Mouse (Mus musculus) ES-E14 (cell line): Measurements from ENCODE around the gene Trpv1. TPM values are rescaled to one million over a fixed set of nuclear protein-coding genes. Genes with fewer than 3 reads are reported as not detected.

Experiments used
- DNase-seq: peaks from one replicate; pipeline ENCODE4 v3.0.0-alpha.2; 2013; ENCODE audit warnings: low read depth, low spot score
- H3K27ac ChIP-seq: 2 replicates; pipeline ENCODE4 v1.5.1; 2012; ENCODE audit warnings: low read depth, mild to moderate bottlenecking, low read length, moderate library complexity, mixed read lengths; ENCODE audit not compliant: poor library complexity, insufficient read depth, severe bottlenecking
- H3K36me3 ChIP-seq: 2 replicates; pipeline ENCODE4 v1.6.1; 2012; ENCODE audit warnings: mild to moderate bottlenecking, low read length, moderate library complexity, mixed read lengths; ENCODE audit not compliant: control insufficient read depth, poor library complexity, insufficient read depth, severe bottlenecking
- H3K4me1 ChIP-seq, 2 experiments: fragments of 150-350 bp in 1 of 2; sonication (generic) in 1 of 2; 2 replicates each; pipeline ENCODE4 v1.6.1; 2012; ENCODE audit warnings: low read length in 2 of 2, mild to moderate bottlenecking in 1 of 2, mixed read lengths in 1 of 2; ENCODE audit not compliant: control insufficient read depth in 2 of 2, insufficient read depth in 2 of 2, poor library complexity in 1 of 2
- H3K4me3 ChIP-seq, 2 experiments: fragments of 150-350 bp in 1 of 2; sonication (generic) in 1 of 2; 2 replicates each; pipeline ENCODE4 v1.5.1; 2012; ENCODE audit warnings: low read length in 2 of 2, low read depth in 1 of 2, mild to moderate bottlenecking in 1 of 2, mixed read lengths in 1 of 2; ENCODE audit not compliant: insufficient read depth in 1 of 2, poor library complexity in 1 of 2, severe bottlenecking in 1 of 2
- H3K9ac ChIP-seq: 2 replicates; pipeline ENCODE4 v1.6.1; 2012; ENCODE audit warnings: low read depth, mild to moderate bottlenecking, low read length, mixed read lengths; ENCODE audit not compliant: poor library complexity, insufficient read depth, severe bottlenecking
- H3K9me3 ChIP-seq: fragments of 150-350 bp; sonication (generic); 2 replicates; pipeline ENCODE4 v1.6.1; 2012; ENCODE audit warnings: low read depth, mild to moderate bottlenecking, low read length; ENCODE audit not compliant: control insufficient read depth, insufficient read depth
- CHD2 ChIP-seq: IDR thresholded peaks from 2 replicates; pipeline ENCODE4 v1.6.1; 2014; ENCODE audit warnings: mild to moderate bottlenecking, low read depth, low read length, inconsistent platforms
- HCFC1 ChIP-seq: IDR thresholded peaks from 2 replicates; pipeline ENCODE4 v1.6.1; 2012; ENCODE audit warnings: low read length, inconsistent platforms, borderline replicate concordance; ENCODE audit not compliant: insufficient read depth
- MAFK ChIP-seq: IDR thresholded peaks from 2 replicates; pipeline ENCODE4 v1.6.1; 2014; ENCODE audit warnings: mild to moderate bottlenecking, low read depth, low read length, inconsistent platforms; ENCODE audit not compliant: insufficient read depth
- ZC3H11A ChIP-seq: IDR thresholded peaks from 2 replicates; pipeline ENCODE4 v1.6.1; 2012; ENCODE audit warnings: low read depth, mild to moderate bottlenecking, inconsistent platforms, low read length, borderline replicate concordance
- ZNF384 ChIP-seq: IDR thresholded peaks from 2 replicates; pipeline ENCODE4 v1.6.1; 2012; ENCODE audit warnings: low read depth, low read length, inconsistent platforms
- in situ Hi-C, 2 experiments: fragments of 600-800 bp; cut with MboI; formaldehyde crosslinking; loops; one replicate each; pipeline ENCODE4 v1.15.1; 2025; ENCODE audit warnings: low sequenced_read_pairs in 2 of 2, inconsistent platforms in 1 of 2; ENCODE audit not compliant: unreplicated experiment in 2 of 2
- total RNA-seq: library from RNA; depleted of rRNA; stranded (reverse); fragments of 300-350 nt; gene quantifications from 2 replicates; pipeline ENCODE4 v1.2.3, GENCODE M21; 2012

Gene Trpv1
- total RNA-seq, 1 experiment, result 0.22 TPM

GRCm38 (mm10) chr11:73201021-73201420 lies 33.1 kb upstream of the Trpv1 start:
- H3K27ac ChIP-seq, result no peak overlapping the region
- H3K36me3 ChIP-seq, result no peaks in the 10 kb centered on the region
- no peak overlapping the region for H3K9ac ChIP-seq
- in situ Hi-C loops, result no loop called here
- no peak for DNase-seq
- no peak for TF ChIP-seq ZNF384
- TF ChIP-seq CHD2, result no peak
- TF ChIP-seq HCFC1, result no peak
- no peak for TF ChIP-seq ZC3H11A
- TF ChIP-seq MAFK, result no peak
- no peak overlapping the region for H3K4me3 ChIP-seq
- H3K4me1 ChIP-seq, result no peaks in the 10 kb centered on the region
- no peaks in the 10 kb centered on the region for H3K9me3 ChIP-seq

- TF ChIP-seq MAFK, result no peak
- no peak for TF ChIP-seq HCFC1
- no peak for TF ChIP-seq CHD2
- TF ChIP-seq ZC3H11A, result no peak
- TF ChIP-seq ZNF384, result no peak
- Histone ChIP-seq H3K9me3 (no peaks in the 10 kb centered on the region), H3K27ac (no peak overlapping the region), H3K4me1 (no peaks in the 10 kb centered on the region), H3K9ac (no peak overlapping the region), H3K4me3 (no peak overlapping the region), H3K36me3 (no peaks in the 10 kb centered on the region)
- DNase-seq, result no peak
- in situ Hi-C loops, result no loop called here
Observed at GRCm38 (mm10) chr11:73201597-73201996, 32.5 kb upstream of the Trpv1 start.

GRCm38 (mm10) chr11:73203895-73204294 lies 30.2 kb upstream of the Trpv1 start:
- Histone ChIP-seq H3K27ac (no peak overlapping the region), H3K4me1 (no peaks in the 10 kb centered on the region), H3K9me3 (no peaks in the 10 kb centered on the region), H3K4me3 (no peak overlapping the region), H3K36me3 (no peaks in the 10 kb centered on the region), H3K9ac (no peak overlapping the region)
- in situ Hi-C loops, result no loop called here
- TF ChIP-seq HCFC1 (no peak), ZNF384 (no peak), ZC3H11A (no peak)
- DNase-seq, result no peak

GRCm38 (mm10) chr11:73205194-73205593 lies 28.9 kb upstream of the Trpv1 start:
- no peak for TF ChIP-seq MAFK
- in situ Hi-C loops, result no loop called here
- Histone ChIP-seq H3K9me3 (no peaks in the 10 kb centered on the region), H3K9ac (no peak overlapping the region), H3K36me3 (no peaks in the 10 kb centered on the region), H3K4me1 (no peaks in the 10 kb centered on the region), H3K4me3 (no peak overlapping the region), H3K27ac (no peak overlapping the region)
- DNase-seq, result no peak

- H3K9ac ChIP-seq, result no peak overlapping the region
- H3K9me3 ChIP-seq, result no peaks in the 10 kb centered on the region
- H3K4me3 ChIP-seq, result no peak overlapping the region
- no peak overlapping the region for H3K27ac ChIP-seq
- no peaks in the 10 kb centered on the region for H3K36me3 ChIP-seq
- DNase-seq, result peak; percentile 39
- H3K4me1 ChIP-seq, result no peaks in the 10 kb centered on the region
- peak; percentile 51; the same call in 1 of the 2 replicates for TF ChIP-seq ZNF384
- peak; percentile 60; the same call in 1 of the 2 replicates for TF ChIP-seq ZC3H11A
- no peak for TF ChIP-seq HCFC1
- no peak for TF ChIP-seq CHD2
- in situ Hi-C loops, result no loop called here
Observed at GRCm38 (mm10) chr11:73207621-73208020, 26.5 kb upstream of the Trpv1 start.
